Mouse (Mus musculus) liver, embryonic 12.5 days (tissue): ENCODE results near the gene Neurod2. TPM values are rescaled to one million over a fixed set of nuclear protein-coding genes. Genes with fewer than 3 reads are reported as not detected.

ENCODE experiments used
- ATAC-seq: fragments of 200-750 bp; cut with Nextera tagmentation; 2 replicates; pipeline ENCODE4 v1.8.0; 2017; ENCODE audit warnings: moderate number of reproducible peaks, mild to moderate bottlenecking, moderate library complexity
- H3K27ac ChIP-seq: fragments of 300-500 bp; sonication (generic); 2 replicates; pipeline ENCODE4 v1.5.1; 2016; ENCODE audit warnings: mild to moderate bottlenecking
- H3K27me3 ChIP-seq: fragments of 300-500 bp; sonication (generic); replicated peaks from 2 replicates; pipeline ENCODE4 v1.6.1; 2016; ENCODE audit warnings: mild to moderate bottlenecking, moderate library complexity
- H3K36me3 ChIP-seq: fragments of 300-500 bp; sonication (generic); 2 replicates; pipeline ENCODE4 v1.6.1; 2016; ENCODE audit warnings: mild to moderate bottlenecking, moderate library complexity
- H3K4me1 ChIP-seq: fragments of 300-500 bp; sonication (generic); 2 replicates; pipeline ENCODE4 v1.6.1; 2016
- H3K4me2 ChIP-seq: fragments of 300-500 bp; sonication (generic); 2 replicates; pipeline ENCODE4 v1.6.1; 2016; ENCODE audit warnings: mild to moderate bottlenecking, moderate library complexity
- H3K4me3 ChIP-seq: fragments of 300-500 bp; sonication (generic); 2 replicates; pipeline ENCODE4 v1.5.1; 2016; ENCODE audit warnings: mild to moderate bottlenecking, moderate library complexity
- H3K9ac ChIP-seq: fragments of 300-500 bp; sonication (generic); 2 replicates; pipeline ENCODE4 v1.6.1; 2016; ENCODE audit warnings: mild to moderate bottlenecking, moderate library complexity
- H3K9me3 ChIP-seq: fragments of 300-500 bp; sonication (generic); replicated peaks from 2 replicates; pipeline ENCODE4 v1.6.1; 2016; ENCODE audit warnings: mild to moderate bottlenecking, moderate library complexity
- WGBS: fragments of 180-500 bp; shearing (Covaris S2); methylation state at CpG from one replicate; pipeline ENCODE4 v1.1.7; 2016; ENCODE audit not compliant: insufficient replicate concordance; 5-methylcytosine and 5-hydroxymethylcytosine counted together
- polyA plus RNA-seq: library from polyadenylated mRNA; unstranded; fragments of >200 nt; fragmentation: Nextera tagmentation; extraction: Ambion mirVana; gene quantifications from 2 replicates; pipeline ENCODE4 v1.2.1, GENCODE M21; 2016

Neurod2 gene
- polyA plus RNA-seq, 1 experiment from 2014 or later: not detected

GRCm38 (mm10) chr11:98319544-98319943 lies 9.9 kb downstream of the Neurod2 start:
- H3K4me1 ChIP-seq: no peaks in the 10 kb centered on the region
- H3K27ac ChIP-seq: no peak overlapping the region
- WGBS: 23% methylated on average over 4 of the region's 4 CpGs
- H3K9ac ChIP-seq: no peak overlapping the region
- H3K9me3 ChIP-seq: no peaks in the 10 kb centered on the region
- no peak for ATAC-seq
- no peak overlapping the region for H3K4me2 ChIP-seq
- H3K36me3 ChIP-seq: no peaks in the 10 kb centered on the region
- peaks cover 100% of the 10 kb centered on the region for H3K27me3 ChIP-seq
- H3K4me3 ChIP-seq: no peak overlapping the region

- no peak overlapping the region for H3K27ac ChIP-seq
- no peaks in the 10 kb centered on the region for H3K4me1 ChIP-seq
- no peaks in the 10 kb centered on the region for H3K9me3 ChIP-seq
- H3K4me3 ChIP-seq: no peak overlapping the region
- ATAC-seq: no peak
- no peak overlapping the region for H3K4me2 ChIP-seq
- H3K27me3 ChIP-seq: peaks cover 100% of the 10 kb centered on the region
- no peak overlapping the region for H3K9ac ChIP-seq
- no peaks in the 10 kb centered on the region for H3K36me3 ChIP-seq
- 6% methylated on average over 15 of the region's 15 CpGs for WGBS
Measured at GRCm38 (mm10) chr11:98319120-98319519, 10.3 kb downstream of the Neurod2 start.

GRCm38 (mm10) chr11:98318421-98319116 lies 10.9 kb downstream of the Neurod2 start:
- peaks cover 100% of the 10 kb centered on the region for H3K27me3 ChIP-seq
- H3K4me3 ChIP-seq: no peak overlapping the region
- peaks cover 3% of the 10 kb centered on the region; the same call in 1 of the 2 replicates for H3K4me1 ChIP-seq
- no peaks in the 10 kb centered on the region for H3K9me3 ChIP-seq
- WGBS: 4% methylated on average over 14 of the region's 14 CpGs
- no peak for ATAC-seq
- H3K9ac ChIP-seq: no peak overlapping the region
- H3K27ac ChIP-seq: no peak overlapping the region
- H3K4me2 ChIP-seq: no peak overlapping the region
- no peaks in the 10 kb centered on the region for H3K36me3 ChIP-seq

GRCm38 (mm10) chr11:98317479-98317878 lies 12.0 kb downstream of the Neurod2 start:
- no peaks in the 10 kb centered on the region for H3K9me3 ChIP-seq
- H3K27ac ChIP-seq: no peak overlapping the region
- H3K4me2 ChIP-seq: no peak overlapping the region
- ATAC-seq: no peak
- no peak overlapping the region for H3K9ac ChIP-seq
- no peak overlapping the region for H3K4me3 ChIP-seq
- peaks cover 100% of the 10 kb centered on the region for H3K27me3 ChIP-seq
- H3K36me3 ChIP-seq: no peaks in the 10 kb centered on the region
- 7% methylated on average over 7 of the region's 7 CpGs for WGBS
- H3K4me1 ChIP-seq: peaks cover 3% of the 10 kb centered on the region; the same call in 1 of the 2 replicates

- Histone ChIP-seq H3K27me3 (peaks cover 97% of the 10 kb centered on the region), H3K4me3 (no peak overlapping the region)
- no peak for ATAC-seq
Measured at GRCm38 (mm10) chr11:98313790-98314323, 15.6 kb downstream of the Neurod2 start.

GRCm38 (mm10) chr11:98298484-98299205 lies 30.8 kb downstream of the Neurod2 start:
- Histone ChIP-seq H3K9ac (no peak overlapping the region), H3K27me3 (peaks cover 76% of the 10 kb centered on the region), H3K4me3 (no peak overlapping the region), H3K4me1 (peaks cover 19% of the 10 kb centered on the region), H3K9me3 (no peaks in the 10 kb centered on the region), H3K36me3 (no peaks in the 10 kb centered on the region), H3K27ac (no peak overlapping the region), H3K4me2 (no peak overlapping the region; the same call in 1 of the 2 replicates)
- ATAC-seq: no peak
- 19% methylated on average over 10 of the region's 10 CpGs for WGBS

More at GRCm38 (mm10) chr11:98313790-98314323, 15.6 kb downstream of the Neurod2 start:
- Histone ChIP-seq H3K4me2 (no peak overlapping the region), H3K4me1 (peaks cover 3% of the 10 kb centered on the region; the same call in 1 of the 2 replicates), H3K27ac (no peak overlapping the region), H3K9ac (no peak overlapping the region), H3K36me3 (no peaks in the 10 kb centered on the region), H3K9me3 (no peaks in the 10 kb centered on the region)
- 2% methylated on average over 23 of the region's 26 CpGs for WGBS

- Histone ChIP-seq H3K27ac (no peak overlapping the region), H3K9me3 (no peaks in the 10 kb centered on the region), H3K27me3 (peaks cover 78% of the 10 kb centered on the region), H3K4me3 (no peak overlapping the region), H3K9ac (no peak overlapping the region), H3K4me1 (peaks cover 19% of the 10 kb centered on the region), H3K36me3 (no peaks in the 10 kb centered on the region), H3K4me2 (no peak overlapping the region)
- ATAC-seq: no peak
- WGBS: 18% methylated on average over 7 of the region's 7 CpGs
Measured at GRCm38 (mm10) chr11:98297778-98298177, 31.7 kb downstream of the Neurod2 start.

- Histone ChIP-seq H3K27ac (no peak overlapping the region), H3K27me3 (peaks cover 83% of the 10 kb centered on the region), H3K9ac (no peak overlapping the region), H3K36me3 (no peaks in the 10 kb centered on the region), H3K4me2 (no peak overlapping the region), H3K4me1 (peaks cover 19% of the 10 kb centered on the region), H3K4me3 (no peak overlapping the region), H3K9me3 (no peaks in the 10 kb centered on the region)
- 45% methylated on average over 2 of the region's 2 CpGs for WGBS
- ATAC-seq: no peak
Measured at GRCm38 (mm10) chr11:98296916-98297315, 32.5 kb downstream of the Neurod2 start.

- H3K27me3 ChIP-seq: peaks cover 88% of the 10 kb centered on the region
- ATAC-seq: no peak
- no peak overlapping the region for H3K4me3 ChIP-seq
- peaks cover 19% of the 10 kb centered on the region for H3K4me1 ChIP-seq
- no peak overlapping the region for H3K9ac ChIP-seq
- no peaks in the 10 kb centered on the region for H3K36me3 ChIP-seq
- H3K4me2 ChIP-seq: no peak overlapping the region
- H3K27ac ChIP-seq: no peak overlapping the region
- 9% methylated on average over 5 of the region's 5 CpGs for WGBS
- H3K9me3 ChIP-seq: no peaks in the 10 kb centered on the region
Measured at GRCm38 (mm10) chr11:98296277-98296676, 33.2 kb downstream of the Neurod2 start.

- ATAC-seq: no peak
- no peak overlapping the region for H3K27ac ChIP-seq
- H3K27me3 ChIP-seq: peaks cover 96% of the 10 kb centered on the region
- peak overlapping the region; percentile 72 for H3K4me2 ChIP-seq
- H3K9ac ChIP-seq: peak overlapping the region; percentile 56; the same call in 1 of the 2 replicates
- H3K9me3 ChIP-seq: no peaks in the 10 kb centered on the region
- peak overlapping the region; percentile 57 for H3K4me3 ChIP-seq
- no peaks in the 10 kb centered on the region for H3K36me3 ChIP-seq
- 10% methylated on average over 9 of the region's 9 CpGs for WGBS
- H3K4me1 ChIP-seq: peaks cover 19% of the 10 kb centered on the region
Measured at GRCm38 (mm10) chr11:98295013-98295585, 34.3 kb downstream of the Neurod2 start.

GRCm38 (mm10) chr11:98294188-98295012 lies 35.0 kb downstream of the Neurod2 start:
- ATAC-seq: peak; percentile 23; the same call in 1 of the 2 replicates
- Histone ChIP-seq H3K4me3 (peak overlapping the region; percentile 57), H3K9me3 (no peaks in the 10 kb centered on the region), H3K9ac (peak overlapping the region; percentile 56), H3K36me3 (no peaks in the 10 kb centered on the region), H3K27me3 (peaks cover 97% of the 10 kb centered on the region), H3K4me1 (peaks cover 19% of the 10 kb centered on the region), H3K27ac (no peak overlapping the region), H3K4me2 (peak overlapping the region; percentile 72)
- 2% methylated on average over 58 of the region's 58 CpGs for WGBS
